Mouse (Mus musculus): ENCODE measurements around the gene Dcun1d1.

DNA sequence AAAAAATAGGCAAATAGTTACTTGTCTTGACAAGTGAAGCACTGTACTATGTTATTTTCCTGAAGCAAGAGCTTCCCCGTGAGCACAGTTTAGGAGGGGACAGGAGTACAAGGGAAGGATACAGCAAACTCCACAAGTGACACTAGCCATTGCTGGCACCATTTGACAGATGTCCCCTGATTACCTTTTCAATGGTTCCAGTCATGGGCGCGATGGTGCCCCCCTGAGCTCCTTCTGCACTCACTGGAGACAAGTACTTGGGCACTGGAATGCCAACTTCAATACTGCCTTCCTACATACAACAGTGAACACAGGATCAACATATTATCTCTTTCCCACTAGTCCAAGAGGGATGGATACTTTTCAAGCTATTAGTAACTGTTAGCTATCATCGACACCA, 26.2 kb upstream of the Dcun1d1 start:
- TF ChIP-seq CTCF (IDR thresholded peaks at IDR 0.05; ENCODE audit: low read depth, low read length) (no peak), GATA2 (IDR thresholded peaks at IDR 0.05; ENCODE audit: borderline replicate concordance, low read depth, low read length) (no peak), GATA1 (IDR thresholded peaks at IDR 0.05; ENCODE audit: borderline replicate concordance, low read length) (no peak)

All from G1E (cell line).